Mouse (Mus musculus): ENCODE measurements around the gene Rnf128. TPM values are rescaled to one million over a fixed set of nuclear protein-coding genes. Genes with fewer than 3 reads are reported as not detected.

The Rnf128 gene
- polyA plus RNA-seq (2014; fragmentation: Illumina TruSeq; extraction: RNeasy Lipid Tissue Mini Kit (QIAGEN cat#74804); ENCODE audit: low read depth, low replicate concordance), result 439 TPM

GRCm38 (mm10) chrX:139562925-139563461 lies at the start of gene Rnf128:
TSS of gene Rnf128 (plus strand) at chrX:139563316.

GRCm38 (mm10) chrX:139684775-139685695 lies 121.9 kb downstream of the Rnf128 start, which contains the start of gene Tbc1d8b:
TSS of gene Tbc1d8b (plus strand) at chrX:139684996.

GRCm38 (mm10) chrX:139714381-139714780 lies 151.3 kb downstream of the Rnf128 start, which contains the start of gene Gm15013:
TSS of gene Gm15013 (minus strand) at chrX:139714481.

Other genes with a start within 250 kb of the Rnf128 start
- gene Trap1a, start 229.6 kb upstream of the Rnf128 start, polyA plus RNA-seq (2014; fragmentation: Illumina TruSeq; extraction: RNeasy Lipid Tissue Mini Kit (QIAGEN cat#74804); ENCODE audit: low read depth, low replicate concordance), result not detected
- gene D330045A20Rik, start 82.9 kb upstream of the Rnf128 start, polyA plus RNA-seq (2014; fragmentation: Illumina TruSeq; extraction: RNeasy Lipid Tissue Mini Kit (QIAGEN cat#74804); ENCODE audit: low read depth, low replicate concordance), result 14.6 TPM
- gene Tbc1d8b, start 121.7 kb downstream of the Rnf128 start, polyA plus RNA-seq (2014; fragmentation: Illumina TruSeq; extraction: RNeasy Lipid Tissue Mini Kit (QIAGEN cat#74804); ENCODE audit: low read depth, low replicate concordance), result 53.0 TPM
- gene Gm15013, start 151.2 kb downstream of the Rnf128 start, polyA plus RNA-seq (2014; fragmentation: Illumina TruSeq; extraction: RNeasy Lipid Tissue Mini Kit (QIAGEN cat#74804); ENCODE audit: low read depth, low replicate concordance), result not detected
- gene Ripply1, start 219.0 kb downstream of the Rnf128 start, polyA plus RNA-seq (2014; fragmentation: Illumina TruSeq; extraction: RNeasy Lipid Tissue Mini Kit (QIAGEN cat#74804); ENCODE audit: low read depth, low replicate concordance), result not detected
- gene Cldn2, start 237.5 kb downstream of the Rnf128 start, polyA plus RNA-seq (2014; fragmentation: Illumina TruSeq; extraction: RNeasy Lipid Tissue Mini Kit (QIAGEN cat#74804); ENCODE audit: low read depth, low replicate concordance), result 467 TPM